Mouse (Mus musculus) erythroid progenitor cell, adult 5-6 weeks (primary cell): ENCODE measurements around the gene Ube2e1. TPM values are rescaled to one million over a fixed set of nuclear protein-coding genes. Genes with fewer than 3 reads are reported as not detected.

Experiments
- ATAC-seq: replicated peaks from 2 replicates; pipeline ENCODE4 v1.8.0; 2016; ENCODE audit warnings: moderate number of reproducible peaks, mild to moderate bottlenecking, moderate TSS enrichment, inconsistent platforms; ENCODE audit not compliant: poor library complexity, low FRiP score, severe bottlenecking
- total RNA-seq, 2 experiments: library from RNA; stranded (forward) in 1 of 2; stranded (reverse) in 1 of 2; fragments of 150-400 nt in 1 of 2; fragments of 186-747, 209-891 nt in 1 of 2; gene quantifications; 2 replicates each; pipeline versions ENCODE4 v1.2.3 to v1.2.4; 2015 to 2017; ENCODE audit warnings: low replicate concordance in 2 of 2

Ube2e1 gene
- total RNA-seq, 2 experiments from 2014 or later: 21.8 to 26.2 TPM

DNA sequence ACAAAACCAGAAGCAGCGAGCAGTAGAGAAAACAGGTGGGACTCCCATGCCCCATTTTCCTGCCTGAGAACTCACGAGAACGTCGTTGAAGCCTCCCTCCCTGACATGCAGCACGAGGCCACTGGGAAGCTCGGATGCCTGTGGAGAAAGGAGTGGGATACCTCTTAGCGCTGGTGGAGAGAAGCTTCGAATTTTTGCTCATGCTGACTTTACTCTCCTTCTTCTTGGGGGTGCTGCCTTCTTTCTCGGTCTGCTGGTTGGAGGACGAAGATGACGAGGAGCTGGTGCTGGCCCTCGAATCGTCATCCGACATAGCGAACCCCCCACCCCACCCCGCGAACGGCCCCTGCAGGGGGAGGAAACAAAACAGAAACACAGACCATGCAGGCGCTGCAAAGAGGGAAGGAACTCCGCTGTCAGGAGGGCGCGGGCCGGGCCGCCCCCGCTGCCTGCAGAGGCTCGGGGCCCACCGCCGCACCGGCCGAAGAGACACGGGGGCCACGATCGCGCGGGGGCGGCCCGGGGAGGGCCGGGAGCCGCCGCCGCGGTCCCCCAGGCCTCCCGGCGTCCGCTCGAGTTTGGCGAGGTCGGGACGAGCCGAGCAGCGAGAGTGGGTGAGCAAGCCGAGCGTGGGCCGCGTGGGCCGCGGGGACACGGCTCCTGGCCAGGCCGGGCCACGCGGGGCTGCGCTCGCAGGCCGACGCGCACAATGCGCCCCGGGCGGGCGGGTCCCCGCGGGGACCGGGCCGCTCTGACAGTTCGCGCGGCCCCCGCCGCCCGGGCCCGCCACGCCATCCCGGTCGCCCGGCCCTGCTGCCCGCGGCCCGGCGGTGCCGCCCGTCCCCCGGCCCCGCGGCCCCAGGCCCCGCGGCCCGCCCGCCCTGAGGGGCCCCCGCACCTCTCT, 618 bp downstream of the Ube2e1 start:
- no peak for ATAC-seq

DNA sequence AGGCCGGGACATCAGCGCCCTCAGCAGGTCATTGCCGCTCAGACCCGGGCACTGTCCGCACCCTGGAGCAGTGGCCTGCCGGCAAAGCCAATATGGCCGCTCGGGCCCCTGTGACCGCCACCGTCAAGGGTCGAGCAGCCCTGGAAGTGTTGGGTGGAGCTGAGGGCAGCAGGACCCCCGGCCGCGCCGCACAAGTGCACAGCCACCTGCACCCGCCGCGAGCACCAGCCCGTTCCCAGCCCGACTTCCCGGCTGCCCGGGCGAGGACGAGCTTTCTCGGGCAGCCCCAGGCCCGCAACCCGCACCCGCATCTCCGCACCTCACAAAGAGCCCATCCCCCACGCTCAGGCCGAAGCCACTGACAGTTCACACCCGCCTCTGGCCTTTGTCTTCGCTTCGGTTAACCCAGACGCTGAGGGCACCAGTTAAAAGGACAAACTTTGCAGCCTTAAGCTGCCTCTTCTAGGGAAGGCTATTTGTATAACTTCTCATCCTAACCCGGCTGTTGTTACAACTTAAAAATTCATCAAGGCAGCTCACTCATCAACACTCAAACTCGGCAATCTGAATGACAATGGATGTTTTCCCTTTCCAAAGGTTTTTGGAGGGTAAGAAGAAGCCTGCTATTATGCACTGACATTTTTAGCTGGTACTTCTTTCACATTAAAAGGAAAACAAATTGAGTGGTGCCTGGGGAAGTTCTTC, 4.5 kb downstream of the Ube2e1 start:
- no peak for ATAC-seq

DNA sequence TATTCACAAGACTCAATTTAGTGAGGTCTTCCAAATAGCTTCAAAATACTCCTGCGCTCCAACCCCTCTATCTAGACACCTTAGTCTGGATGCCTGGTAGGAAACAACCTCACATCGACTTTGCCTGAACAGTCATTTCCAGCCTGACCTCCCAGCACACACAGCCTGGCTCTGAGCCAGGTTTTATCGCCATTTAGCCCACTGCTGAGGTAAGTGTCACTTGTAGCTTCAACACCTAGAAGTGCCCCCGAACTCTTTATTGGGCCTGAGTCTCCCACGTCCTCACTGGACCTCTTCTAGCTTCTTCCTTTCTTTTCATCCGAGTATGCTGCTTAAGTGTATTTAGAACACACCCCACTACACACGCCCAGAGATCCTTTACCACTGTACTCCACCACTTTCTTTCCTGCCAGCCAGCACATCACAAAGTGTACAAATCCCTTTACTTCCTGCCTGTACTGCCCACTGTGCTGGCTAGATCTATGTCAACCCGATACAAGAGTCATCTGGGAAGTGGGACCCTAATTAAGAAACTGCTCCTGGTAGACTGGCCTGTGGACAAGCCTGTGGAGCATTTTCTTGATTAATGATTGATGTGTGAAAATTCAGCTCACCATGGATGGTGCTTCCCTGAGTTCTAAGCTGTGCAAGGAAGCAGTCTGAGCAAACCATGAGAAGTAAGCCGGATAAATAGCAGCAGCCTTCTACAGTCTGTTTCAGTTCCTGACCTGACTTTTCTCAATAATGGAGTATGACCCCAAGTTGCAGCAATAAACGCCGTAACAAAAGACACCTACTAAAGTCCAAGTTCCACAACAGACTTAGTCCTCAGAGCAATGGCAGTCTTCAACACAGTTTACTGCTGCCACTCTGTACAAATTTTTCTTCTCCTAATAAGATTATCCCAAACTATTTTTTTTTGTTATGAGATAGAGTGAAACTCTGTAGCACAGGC, 13.9 kb downstream of the Ube2e1 start:
- no peak for ATAC-seq

DNA sequence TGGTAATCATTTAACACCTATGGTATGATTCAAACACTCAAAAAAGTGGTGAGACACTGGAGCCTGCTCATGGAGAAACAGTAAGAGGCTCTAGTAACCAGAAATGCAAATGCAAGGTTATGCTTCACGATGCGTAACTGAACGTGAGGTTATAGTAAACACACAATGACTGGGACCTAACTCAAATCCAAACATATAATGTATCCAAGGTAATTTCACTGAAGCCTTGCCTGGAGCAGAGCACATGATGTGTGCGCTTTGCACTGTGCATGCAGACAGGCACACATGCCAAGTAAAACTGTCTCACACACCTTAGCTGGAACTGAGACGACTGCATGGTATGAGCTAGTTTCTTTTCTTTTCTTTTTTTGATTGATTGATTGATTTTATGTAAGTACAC, 27.5 kb downstream of the Ube2e1 start:
- no peak for ATAC-seq

DNA sequence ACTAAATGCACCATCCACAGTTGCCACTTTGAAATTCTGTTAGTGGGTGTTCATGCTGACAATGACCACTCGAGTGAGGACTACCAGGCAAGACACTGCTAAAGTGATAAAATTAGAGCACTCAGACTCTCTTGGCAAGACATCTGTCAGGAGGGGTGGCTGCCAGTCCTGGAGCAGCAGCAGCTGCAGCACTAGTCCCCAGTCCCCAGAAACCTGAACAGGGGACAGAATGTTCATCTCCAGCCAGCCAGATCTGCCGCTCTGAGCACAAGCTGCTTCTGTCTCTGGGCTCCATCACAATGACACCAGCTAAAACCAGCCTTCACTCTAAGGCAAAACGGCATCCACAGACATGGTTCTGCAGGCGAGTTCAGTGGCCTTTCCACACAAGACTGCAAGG, 28.4 kb downstream of the Ube2e1 start:
- no peak for ATAC-seq

DNA sequence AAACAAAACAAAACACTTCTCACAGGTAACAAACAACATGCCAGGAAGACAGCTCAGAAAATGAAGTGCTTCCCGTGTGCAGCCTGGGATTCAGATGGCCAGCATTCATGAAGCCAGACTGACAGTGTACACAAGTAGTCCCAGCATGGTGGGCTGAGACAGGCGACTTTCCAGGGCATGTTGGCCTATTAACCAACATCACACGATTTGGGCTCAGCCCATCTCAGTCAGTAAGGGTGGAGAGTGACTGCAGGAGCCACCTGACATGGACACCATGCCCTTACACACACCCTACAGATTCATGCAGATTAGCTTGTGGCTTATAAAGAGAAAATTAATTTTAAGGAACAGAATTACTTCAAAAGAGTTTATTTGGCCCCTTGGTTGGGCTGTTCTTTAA, 28.9 kb downstream of the Ube2e1 start:
- ATAC-seq: no peak

DNA sequence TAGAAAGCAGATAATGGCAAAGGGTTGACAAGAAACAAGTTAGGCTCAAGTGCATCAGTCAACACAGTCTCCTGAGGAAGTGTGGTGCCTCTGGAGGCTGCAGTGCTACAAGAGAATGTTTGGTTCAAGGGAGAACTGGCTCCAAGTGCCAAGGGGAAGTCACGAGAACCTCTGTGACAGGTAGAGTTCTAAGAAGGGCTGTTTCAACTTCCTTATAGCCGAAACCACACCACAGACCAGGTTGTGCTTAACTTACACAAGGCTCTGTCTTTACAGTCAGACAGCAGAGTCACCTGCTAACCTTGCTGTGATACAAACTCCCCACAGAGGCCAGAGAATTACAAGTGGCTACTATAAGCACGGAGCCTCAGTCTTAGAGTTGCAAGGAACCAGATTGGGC, 30.1 kb downstream of the Ube2e1 start:
- no peak for ATAC-seq

DNA sequence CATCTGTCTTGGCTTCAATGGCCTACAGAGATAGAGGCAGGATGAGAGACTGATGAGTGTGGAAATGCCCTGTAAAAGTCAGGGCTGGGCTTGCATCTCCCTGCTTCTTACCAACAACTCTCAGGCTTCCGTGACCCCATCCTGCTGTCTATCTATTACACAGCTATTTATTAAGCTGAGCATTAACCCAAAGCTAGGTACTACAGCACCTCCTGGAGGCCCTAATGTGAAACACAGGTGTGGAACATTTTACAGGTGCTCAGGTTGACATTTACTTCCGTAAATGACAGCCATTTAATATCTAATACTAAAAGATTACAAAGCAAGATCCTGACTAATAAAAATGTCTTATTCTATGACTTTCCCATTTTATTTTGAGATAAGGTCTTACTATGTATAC, 31.0 kb downstream of the Ube2e1 start:
- no peak for ATAC-seq

DNA sequence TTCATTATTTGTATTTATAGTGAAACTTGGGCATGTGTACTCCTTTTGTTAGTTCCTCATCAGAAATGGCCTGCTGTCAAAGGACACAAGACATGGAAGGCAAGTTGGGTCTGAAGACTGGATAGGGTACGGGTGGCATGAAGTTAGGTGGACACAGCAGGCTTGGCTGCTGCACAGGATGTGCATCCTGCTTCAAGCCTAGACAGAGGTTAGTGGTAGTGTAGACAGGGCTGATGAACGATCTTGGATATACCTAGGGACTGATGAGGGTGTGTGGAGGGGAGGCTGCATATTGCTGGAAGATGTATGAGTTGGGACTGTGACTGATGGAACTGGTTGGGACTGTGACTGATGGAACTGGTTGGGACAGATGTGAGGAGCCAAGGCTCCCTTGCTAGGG, 32.8 kb downstream of the Ube2e1 start:
- ATAC-seq: no peak

DNA sequence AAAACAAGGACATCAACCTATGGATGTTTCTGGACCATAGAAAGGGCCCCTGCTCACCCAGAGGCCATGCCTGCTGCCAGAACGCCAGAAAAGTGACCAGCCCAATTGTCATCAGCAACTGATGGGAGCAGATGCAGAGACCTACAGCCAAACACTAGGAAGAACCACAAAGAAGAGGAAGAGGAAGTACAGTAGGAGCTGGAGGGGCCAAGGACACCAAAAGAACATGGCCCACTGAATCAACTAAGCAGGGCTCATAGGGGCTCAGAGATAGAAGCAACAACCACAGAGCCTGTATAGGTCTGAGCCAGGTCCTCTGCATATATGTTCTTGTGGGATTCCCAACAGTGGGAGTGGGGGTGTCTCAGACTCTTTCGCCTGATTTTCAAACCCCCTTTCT, 34.2 kb downstream of the Ube2e1 start:
- ATAC-seq: no peak

DNA sequence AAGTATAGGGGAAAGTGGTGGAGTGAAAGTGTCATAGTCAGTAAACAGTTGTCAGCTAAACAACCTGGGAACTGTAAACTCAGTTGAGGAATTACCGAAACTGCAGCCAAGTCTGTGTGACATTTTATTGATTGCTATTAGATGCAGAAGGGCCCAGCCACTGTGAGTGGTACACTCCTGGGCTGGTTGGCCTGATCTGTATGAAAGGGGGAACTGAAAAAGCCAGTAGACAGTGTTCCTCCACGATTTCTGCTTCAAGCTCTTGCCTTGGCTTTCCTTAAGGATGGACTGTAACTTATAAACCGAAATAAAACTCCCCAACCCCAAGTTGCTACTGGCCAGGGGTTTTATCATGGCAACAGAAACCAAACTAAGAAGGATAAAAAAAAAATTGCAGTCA, 39.1 kb downstream of the Ube2e1 start:
- ATAC-seq: no peak

DNA sequence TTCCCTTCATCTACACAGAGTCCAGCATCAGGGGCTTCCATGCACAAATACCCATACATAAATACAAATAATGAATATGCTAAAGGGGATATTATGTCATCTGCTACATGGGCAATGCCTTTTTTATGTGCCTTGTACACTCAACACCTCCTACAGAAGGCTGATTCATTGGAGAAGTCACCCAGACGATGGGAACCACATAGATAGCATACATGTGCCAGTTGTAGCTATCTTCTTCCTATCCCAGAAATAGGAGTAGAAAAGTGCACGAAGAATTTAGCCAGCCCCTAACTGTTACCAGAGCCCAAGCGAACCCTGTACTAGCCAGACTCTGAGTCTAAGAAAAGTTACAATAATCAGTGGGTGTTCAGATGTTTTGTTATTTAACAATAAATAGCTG, 39.5 kb downstream of the Ube2e1 start:
- ATAC-seq: no peak

DNA sequence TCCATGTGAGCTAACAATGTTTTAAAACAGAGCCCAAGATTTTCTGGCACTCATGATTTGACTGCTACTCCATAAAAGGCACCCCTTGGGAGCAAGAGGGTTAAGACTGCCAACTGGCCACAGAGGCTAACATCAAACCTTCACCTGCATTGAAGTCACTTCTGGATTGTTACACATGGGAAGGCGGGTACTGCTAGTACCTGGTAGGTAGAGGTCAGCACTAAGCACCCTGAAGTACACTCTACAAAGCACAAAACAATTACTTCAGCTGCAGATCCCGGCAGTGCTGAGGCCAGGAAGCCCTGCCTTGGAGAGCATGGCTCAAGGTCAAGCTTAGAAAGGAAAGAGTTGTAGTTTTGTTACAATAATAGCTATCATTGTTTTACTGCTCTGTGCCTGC, 44.3 kb downstream of the Ube2e1 start:
- ATAC-seq: no peak

DNA sequence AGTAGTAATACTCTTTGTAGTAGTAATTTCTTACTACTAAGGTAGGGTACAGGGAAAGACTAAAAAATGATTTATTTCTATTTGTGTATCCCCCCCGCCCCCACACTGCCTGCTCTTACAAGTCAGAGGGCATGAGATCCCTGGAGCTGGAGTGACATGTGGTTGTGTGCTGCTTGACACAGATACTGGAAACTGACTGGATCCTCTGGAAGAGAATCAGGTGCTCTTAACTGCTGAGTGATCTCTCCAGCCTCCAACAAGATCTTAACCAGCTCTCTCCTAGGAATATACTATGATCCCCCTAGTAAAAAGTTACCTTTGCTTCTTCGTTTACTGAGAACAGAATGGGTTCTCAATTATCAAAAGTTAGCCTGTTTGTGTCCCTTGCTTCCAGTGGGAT, 45.2 kb downstream of the Ube2e1 start:
- ATAC-seq: no peak

DNA sequence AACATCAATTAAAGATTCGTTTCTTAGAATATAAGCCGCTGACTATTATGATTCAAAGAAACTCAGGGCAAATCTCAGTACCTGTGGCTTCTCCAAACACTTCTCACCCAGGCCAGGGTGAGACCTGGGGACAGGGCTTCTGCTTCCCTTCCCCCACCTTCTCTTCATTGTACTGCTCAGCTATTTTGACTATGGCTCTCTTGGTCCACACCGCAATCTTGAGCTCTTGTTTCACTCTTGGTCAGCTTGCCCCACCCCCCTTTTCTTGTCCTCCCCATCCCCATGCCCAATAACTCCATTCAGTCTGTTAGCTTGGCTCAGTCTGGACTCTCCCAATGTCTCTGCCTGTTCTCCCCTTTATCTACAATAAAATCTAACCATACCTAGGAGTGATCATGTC, 46.2 kb downstream of the Ube2e1 start:
- ATAC-seq: no peak

DNA sequence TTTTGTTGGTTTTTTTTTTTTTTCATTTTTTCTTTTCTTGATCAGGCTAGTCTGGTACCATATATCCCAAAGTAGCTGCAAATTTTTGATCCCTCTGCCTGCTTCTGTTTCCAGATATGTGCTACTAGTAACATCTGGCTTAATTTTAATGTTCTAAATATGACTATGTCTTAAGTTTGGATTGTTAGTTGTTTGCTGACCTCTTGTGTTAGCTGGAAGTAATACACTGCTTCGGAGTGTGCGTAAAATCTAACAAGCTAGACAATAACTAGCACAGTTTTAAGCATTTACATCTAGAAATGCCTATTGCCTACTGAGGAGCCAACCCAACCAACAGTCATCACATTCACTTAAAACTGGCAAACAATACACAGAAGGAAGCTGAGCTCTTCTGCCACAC, 47.1 kb downstream of the Ube2e1 start:
- no peak for ATAC-seq

DNA sequence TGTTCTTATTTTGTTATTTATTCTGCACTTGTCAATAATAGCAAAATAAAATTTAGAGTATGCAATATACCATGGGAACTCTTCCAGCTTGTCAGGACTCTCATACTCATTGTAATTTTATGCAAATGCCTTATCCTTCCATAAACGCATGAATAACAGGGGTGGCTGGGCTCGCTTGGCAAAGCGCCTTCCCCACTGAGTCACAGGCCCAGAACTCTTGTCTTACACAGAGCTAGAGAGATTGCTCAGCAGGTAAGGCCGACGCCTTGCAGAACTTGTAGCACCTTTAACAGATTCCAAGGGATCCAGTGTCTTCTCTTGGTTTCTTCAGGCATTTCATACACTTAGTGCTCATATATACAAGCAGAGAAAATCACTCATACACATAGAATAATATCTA, 51.3 kb downstream of the Ube2e1 start:
- ATAC-seq: no peak

DNA sequence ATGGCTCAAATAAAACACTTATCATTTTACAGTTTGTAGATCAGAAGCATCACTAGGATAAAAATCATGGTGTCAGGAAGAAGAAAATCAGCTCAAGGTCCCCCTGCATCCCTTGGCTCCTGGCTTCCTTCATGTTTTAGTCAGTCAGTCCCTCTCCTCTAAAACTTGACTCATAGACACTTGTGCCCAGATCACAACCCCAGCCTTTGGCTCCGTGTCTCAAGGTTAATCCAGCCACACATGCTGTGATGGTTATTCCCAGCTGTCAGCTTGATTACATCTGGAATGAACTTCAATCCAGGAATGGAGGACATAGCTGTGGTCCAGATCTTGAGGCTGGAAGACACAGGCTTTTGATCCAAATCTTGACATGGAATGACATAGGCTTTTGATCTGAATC, 57.1 kb downstream of the Ube2e1 start:
- ATAC-seq: no peak

DNA sequence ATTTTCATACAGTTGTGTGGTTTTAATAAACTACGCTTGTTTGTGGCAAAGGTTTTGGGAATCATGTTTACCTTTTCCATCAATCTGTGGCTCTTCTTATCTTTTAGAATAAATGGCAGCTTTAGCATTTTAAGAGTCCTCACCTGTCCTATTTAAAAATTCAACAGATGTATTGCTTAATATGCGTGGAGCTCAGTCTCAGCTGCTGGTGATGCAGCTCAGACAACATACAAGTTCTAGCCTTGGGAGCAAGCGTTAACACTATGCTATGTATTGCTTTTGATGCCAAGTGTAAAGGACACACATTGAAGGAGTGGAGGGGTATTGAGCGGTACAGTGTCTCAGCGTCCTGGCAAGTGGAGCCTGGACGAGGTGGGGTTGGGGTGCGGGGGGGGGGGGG, 60.0 kb downstream of the Ube2e1 start:
- ATAC-seq: no peak
